Mouse (Mus musculus) lung, adult 2 months (tissue): Measurements from ENCODE around the gene Scgb1b17. TPM values are rescaled to one million over a fixed set of nuclear protein-coding genes. Genes with fewer than 3 reads are reported as not detected.
"Not testable (repeated sequence)": the region's sequence is repeated elsewhere in the genome, so short reads cannot be mapped to it uniquely, and the experiment has no call there.

Experiments used
- DNase-seq: peaks from one replicate; pipeline ENCODE4 v3.0.0; 2022
- H3K4me1 ChIP-seq: fragments of 200-500 bp; 2 replicates; pipeline ENCODE4 v1.6.1; 2011; ENCODE audit warnings: low read length; ENCODE audit not compliant: control insufficient read depth, insufficient read depth
- H3K4me3 ChIP-seq: fragments of 200-500 bp; replicated peaks from 2 replicates; pipeline ENCODE3; 2011; ENCODE audit warnings: low read depth, mild to moderate bottlenecking, control low read depth, low read length; ENCODE audit errors: extremely low read depth
- polyA plus RNA-seq: library from polyadenylated mRNA; depleted of rRNA; stranded (reverse); fragments of >200 nt; gene quantifications from 2 replicates; pipeline ENCODE4 v1.2.3, GENCODE M21; 2012; rRNA removed

The Scgb1b17 gene
- polyA plus RNA-seq, result not detected in 2 replicates

DNA sequence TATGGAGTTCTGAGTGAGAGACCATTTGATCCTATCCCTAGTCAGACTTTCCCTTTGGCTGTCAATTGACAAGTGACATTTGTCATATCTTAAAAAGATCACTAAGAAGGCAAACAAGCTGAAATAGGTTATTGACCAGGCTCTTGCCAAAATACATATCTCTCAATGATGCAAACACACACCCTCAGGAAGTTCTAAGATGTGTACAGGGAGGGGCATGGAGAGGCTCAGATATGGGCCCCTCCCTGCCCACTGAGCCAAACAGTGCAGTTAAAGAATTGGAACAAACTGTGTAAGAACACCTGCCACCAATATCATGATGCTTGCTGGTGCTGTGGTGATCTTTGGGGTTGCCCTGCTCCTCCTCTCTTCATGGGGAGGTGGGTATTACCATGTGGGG lies at the start of gene Scgb1b17:
Gene Scgb1b17, plus strand, starts transcription at position 301 of the 400 bp plus-strand sequence.
- H3K4me1 ChIP-seq, H3K4me3 ChIP-seq, DNase-seq: not testable (repeated sequence)

DNA sequence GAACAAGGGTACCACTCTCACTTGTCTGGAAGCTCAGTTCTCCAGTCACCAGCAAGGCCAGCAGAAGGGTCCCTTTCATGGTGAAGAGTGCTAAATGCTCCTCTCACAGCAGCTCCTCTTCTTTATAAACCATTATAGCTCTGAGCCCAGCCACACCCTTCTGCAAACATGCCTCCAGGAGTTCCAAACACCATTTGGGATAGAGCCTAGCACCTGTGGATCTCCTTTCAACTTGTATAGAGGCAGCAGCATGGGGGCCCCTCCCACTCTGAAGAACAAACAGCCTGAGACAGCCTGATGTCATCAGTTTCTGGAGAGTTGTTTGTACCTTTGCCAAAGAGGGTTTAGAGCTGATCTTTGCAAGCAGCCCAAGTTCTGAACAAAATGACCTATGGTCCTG lies 6.8 kb upstream of the Scgb1b17 start, which contains the start of gene Scgb2b17:
Gene Scgb2b17, minus strand, starts transcription at position 101 of the 400 bp plus-strand sequence.
- H3K4me1 ChIP-seq, H3K4me3 ChIP-seq, DNase-seq: not testable (repeated sequence)

Other genes starting within 250 kb of the Scgb1b17 start
- not detected in 2 replicates for gene Scgb2b15, start 233.8 kb upstream of the Scgb1b17 start, polyA plus RNA-seq
- not detected in 2 replicates for gene Scgb1b15, start 226.9 kb upstream of the Scgb1b17 start, polyA plus RNA-seq
- gene Scgb2b17, start 6.9 kb upstream of the Scgb1b17 start, polyA plus RNA-seq, result not detected in 2 replicates
- not detected in 2 replicates for gene Scgb2b18, start 110.4 kb downstream of the Scgb1b17 start, polyA plus RNA-seq
- gene Scgb1b18, start 122.1 kb downstream of the Scgb1b17 start, polyA plus RNA-seq, result not detected in 2 replicates
- gene Scgb2b19, start 216.9 kb downstream of the Scgb1b17 start, polyA plus RNA-seq, result not detected in 2 replicates
- not detected in 2 replicates for gene Scgb1b19, start 223.8 kb downstream of the Scgb1b17 start, polyA plus RNA-seq